In genomic region chr19:7295959-7296358, GRCm38 (mm10) we compare ENCODE assay signal across 10 mouse cellular contexts. TPM values are rescaled to one million over a fixed set of nuclear protein-coding genes. Genes with fewer than 3 reads are reported as not detected.
DNase-seq lines count a peak whose midpoint lies in the region; ATAC-seq and TF ChIP-seq lines count a peak whose summit lies in the region.
"Had no signal": no experiment of that assay in that cellular context is flagged by ENCODE, and none has a peak within 500 bp of the region (broad histone marks: within the 10 kb centered on the region; RNA-seq: fewer than 3 reads in every experiment).

No protein-coding gene starts in this region.

- peaks cover 0 to 15% of the 10 kb centered on the region in 2 experiments; a peak in 3 of 4 replicates for H3K4me1 ChIP-seq in ES-E14 (ENCODE audit: control insufficient read depth in 2 of 2, insufficient read depth in 2 of 2, low read length in 2 of 2, poor library complexity in 1 of 2)
- peaks cover 7% of the 10 kb centered on the region for H3K4me1 ChIP-seq in bone marrow, adult 2 months (ENCODE audit: control insufficient read depth, insufficient read depth, low read length)
- H3K4me1 ChIP-seq in liver, embryonic 15.5 days (replicated peaks) = peaks cover 85% of the 10 kb centered on the region

- ATAC-seq in liver, embryonic 15.5 days (ENCODE audit: insufficient read depth) = no peak

- no peak for TF ChIP-seq POLR2A in bone marrow, adult 2 months (IDR thresholded peaks at IDR 0.05; ENCODE audit: borderline replicate concordance, control insufficient read depth, low read depth, low read length)

- peaks cover 4% of the 10 kb centered on the region; the same call in 1 of the 2 replicates for H3K36me3 ChIP-seq in ES-E14 (ENCODE audit: control insufficient read depth, insufficient read depth, low read length, poor library complexity, severe bottlenecking)
- peaks cover 6% of the 10 kb centered on the region; the same call in 1 of the 2 replicates for H3K36me3 ChIP-seq in liver, embryonic 15.5 days (replicated peaks)

- H3K9me3 ChIP-seq in ES-E14 (ENCODE audit: control insufficient read depth, insufficient read depth, low read depth, low read length) = no peaks in the 10 kb centered on the region
- no peaks in the 10 kb centered on the region for H3K9me3 ChIP-seq in liver, embryonic 15.5 days (replicated peaks)
- H3K9me3 ChIP-seq: forebrain, embryonic 12.5 days had no signal

- in situ Hi-C loops in ES-E14 (cut with MboI; ENCODE audit: low sequenced_read_pairs in 2 of 2, unreplicated experiment in 2 of 2) = no loop called here

- no peak for DNase-seq in left cerebral cortex, adult 2 months (ENCODE audit: extremely low spot score in 1 of 2, low spot score in 2 of 2)
- no peak for DNase-seq in left cerebral cortex, postnatal 36 days (ENCODE audit: low spot score in 2 of 2)
- no peak for DNase-seq in ES-E14 (ENCODE audit: low read depth, low spot score)
- no peak for DNase-seq in frontal cortex, postnatal 10 days (ENCODE audit: low spot score in 2 of 2)
- DNase-seq in layer of hippocampus, adult 9-10 months (ENCODE audit: low spot score) = no peak
- DNase-seq: gastrocnemius, postnatal 10 days had no signal

- peak overlapping the region; percentile 30 for H3K27ac ChIP-seq in left cerebral cortex, adult 2 months
- no peak overlapping the region for H3K27ac ChIP-seq in ES-E14 (ENCODE audit: insufficient read depth, low read depth, low read length, poor library complexity, severe bottlenecking)
- peak overlapping the region; percentile 83 for H3K27ac ChIP-seq in bone marrow, adult 2 months (ENCODE audit: control insufficient read depth, insufficient read depth, low read depth, low read length, poor library complexity)
- H3K27ac ChIP-seq in liver, embryonic 15.5 days (replicated peaks) = peak overlapping the region; percentile 88
- H3K27ac ChIP-seq: forebrain, embryonic 12.5 days had no signal

- TF ChIP-seq CTCF in left cerebral cortex, adult 2 months (IDR thresholded peaks at IDR 0.05) = no peak
- TF ChIP-seq CTCF in bone marrow, adult 2 months (IDR thresholded peaks at IDR 0.05; ENCODE audit: control insufficient read depth, insufficient read depth, low read length) = no peak

- peak overlapping the region; percentile 79 for H3K4me2 ChIP-seq in liver, embryonic 15.5 days
- H3K4me2 ChIP-seq: forebrain, embryonic 12.5 days had no signal

- 71% methylated on average over 4 of the region's 4 CpGs for WGBS in bone marrow, adult 2 months
- WGBS in liver, embryonic 15.5 days (ENCODE audit: insufficient replicate concordance) = 63% methylated on average over 4 of the region's 4 CpGs

- H3K9ac ChIP-seq in ES-E14 (ENCODE audit: insufficient read depth, low read depth, low read length, poor library complexity, severe bottlenecking) = 0 out of 2 replicates have a peak overlapping the region, but pooled peaks have one; percentile 63
- no peak overlapping the region for H3K9ac ChIP-seq in liver, embryonic 15.5 days
- H3K9ac ChIP-seq: forebrain, embryonic 12.5 days had no signal

- H3K4me3 ChIP-seq in left cerebral cortex, adult 2 months = no peak overlapping the region
- no peak overlapping the region for H3K4me3 ChIP-seq in ES-E14 (ENCODE audit: insufficient read depth in 1 of 2, low read depth in 1 of 2, low read length in 2 of 2, poor library complexity in 1 of 2, severe bottlenecking in 1 of 2)
- no peak overlapping the region for H3K4me3 ChIP-seq in bone marrow, adult 2 months (replicated peaks; ENCODE audit: control insufficient read depth, low read depth, low read length)
- no peak overlapping the region for H3K4me3 ChIP-seq in liver, embryonic 15.5 days (replicated peaks)
- H3K4me3 ChIP-seq: forebrain, embryonic 12.5 days; myocyte had no signal

- no peaks in the 10 kb centered on the region for H3K27me3 ChIP-seq in liver, embryonic 15.5 days
- H3K27me3 ChIP-seq: forebrain, embryonic 12.5 days had no signal

- intact Hi-C loops in left cerebral cortex, adult 2 months (cut with DNase I) = no loop called here
- intact Hi-C loops in left cerebral cortex, postnatal 36 days (cut with DNase I) = no loop called here

TF ChIP-seq in ES-E14, 5 proteins besides CTCF, POLR2A, EP300 and RAD21:
- TF ChIP-seq CHD2 (IDR thresholded peaks at IDR 0.05; ENCODE audit: low read depth, low read length) = no peak
- no peak for TF ChIP-seq HCFC1 (IDR thresholded peaks at IDR 0.05; ENCODE audit: borderline replicate concordance, insufficient read depth, low read length)
- no peak for TF ChIP-seq MAFK (IDR thresholded peaks at IDR 0.05; ENCODE audit: insufficient read depth, low read depth, low read length)
- TF ChIP-seq ZC3H11A (IDR thresholded peaks at IDR 0.05; ENCODE audit: borderline replicate concordance, low read depth, low read length) = no peak
- TF ChIP-seq ZNF384 (IDR thresholded peaks at IDR 0.05; ENCODE audit: low read depth, low read length) = no peak

RNA-seq across cellular contexts. Expression of gene Rcor2, which starts 28.8 kb away (rescaled TPM):
- 10 to 100 TPM; 14.3 to 14.7 TPM for total RNA-seq in left cerebral cortex, adult 2 months (2021)
- total RNA-seq in left cerebral cortex, postnatal 36 days (2021) = 10 to 100 TPM; 14.9 to 16.0 TPM
- total RNA-seq in ES-E14 (2012; rRNA removed) = 161 and 192 TPM in 2 replicates
- polyA plus RNA-seq in bone marrow, adult 2 months (2011; ENCODE audit: insufficient read depth, insufficient read length, low replicate concordance, missing spikeins) = 4.4 and 19.6 TPM in 2 replicates
- polyA plus RNA-seq in liver, embryonic 15.5 days (2015; fragmentation: Nextera tagmentation; extraction: Ambion mirVana) = 1.1 and 1.3 TPM in 2 replicates

RNA-seq across cellular contexts. Expression of gene Mark2, which starts 45.7 kb away (rescaled TPM):
- 100 to 1,000 TPM; 133 to 148 TPM for total RNA-seq in left cerebral cortex, adult 2 months (2021)
- 100 to 1,000 TPM; 134 to 160 TPM for total RNA-seq in left cerebral cortex, postnatal 36 days (2021)
- total RNA-seq in ES-E14 (2012; rRNA removed) = 44.0 and 47.9 TPM in 2 replicates
- polyA plus RNA-seq in bone marrow, adult 2 months (2011; ENCODE audit: insufficient read depth, insufficient read length, low replicate concordance, missing spikeins) = 32.0 and 66.7 TPM in 2 replicates
- polyA plus RNA-seq in liver, embryonic 15.5 days (2015; fragmentation: Nextera tagmentation; extraction: Ambion mirVana) = 20.0 and 24.4 TPM in 2 replicates

RNA-seq across cellular contexts. Expression of gene Naa40, which starts 55.0 kb away (rescaled TPM):
- total RNA-seq in left cerebral cortex, adult 2 months (2021) = 10 to 100 TPM; 35.7 to 37.4 TPM
- 10 to 100 TPM; 26.5 to 42.4 TPM for total RNA-seq in left cerebral cortex, postnatal 36 days (2021)
- 50.9 and 56.1 TPM in 2 replicates for total RNA-seq in ES-E14 (2012; rRNA removed)
- 16.3 and 17.7 TPM in 2 replicates for polyA plus RNA-seq in bone marrow, adult 2 months (2011; ENCODE audit: insufficient read depth, insufficient read length, low replicate concordance, missing spikeins)
- 25.0 and 25.4 TPM in 2 replicates for polyA plus RNA-seq in liver, embryonic 15.5 days (2015; fragmentation: Nextera tagmentation; extraction: Ambion mirVana)
